15 mouse cellular contexts compared by ENCODE assay signal in genomic region chr9:114546765-114547164, GRCm38 (mm10). TPM values are rescaled to one million over a fixed set of nuclear protein-coding genes. Genes with fewer than 3 reads are reported as not detected.
DNase-seq lines count a peak whose midpoint lies in the region; ATAC-seq and TF ChIP-seq lines count a peak whose summit lies in the region.
"Had no signal": no experiment of that assay in that cellular context is flagged by ENCODE, and none has a peak within 500 bp of the region (broad histone marks: within the 10 kb centered on the region; RNA-seq: fewer than 3 reads in every experiment).

No protein-coding gene starts in this region.

- H3K27ac ChIP-seq in lung, embryonic 16.5 days (ENCODE audit: low read length), result peak overlapping the region; percentile 82
- peak overlapping the region; percentile 72 for H3K27ac ChIP-seq in liver, embryonic 12.5 days
- H3K27ac ChIP-seq in forebrain, embryonic 16.5 days (ENCODE audit: low read length), result no peak overlapping the region
- no peak overlapping the region for H3K27ac ChIP-seq in layer of hippocampus, adult 2 months
- H3K27ac ChIP-seq: forebrain, embryonic 13.5 days had no signal

- no peak for ATAC-seq in lung, embryonic 16.5 days (ENCODE audit: low read depth)
- no peak for ATAC-seq in liver, embryonic 12.5 days
- ATAC-seq in forebrain, embryonic 16.5 days, result no peak
- ATAC-seq: forebrain, embryonic 13.5 days had no signal

- DNase-seq in lung, adult 18-20 months, result no peak
- peak; percentile 81 for DNase-seq in ZHBTc4 (ENCODE audit: low read depth, low spot score)
- peak; percentile 58 for DNase-seq in thymus, postnatal 14 days
- DNase-seq in cerebellum, postnatal 10 days, result no peak
- no peak for DNase-seq in layer of hippocampus, adult 2 months (ENCODE audit: low spot score in 2 of 2)
- DNase-seq: adrenal gland, adult 8-10 months; gastrocnemius, postnatal 25 days had no signal

- 38% methylated on average over 12 of the region's 12 CpGs for WGBS in lung, embryonic 16.5 days
- 17% methylated on average over 12 of the region's 12 CpGs for WGBS in liver, embryonic 12.5 days (ENCODE audit: insufficient replicate concordance)
- WGBS in forebrain, embryonic 16.5 days, result 77% methylated on average over 12 of the region's 12 CpGs

- no peaks in the 10 kb centered on the region for H3K9me3 ChIP-seq in lung, embryonic 16.5 days (ENCODE audit: control insufficient read depth, low read length)
- H3K9me3 ChIP-seq in liver, embryonic 12.5 days (replicated peaks), result no peaks in the 10 kb centered on the region
- H3K9me3 ChIP-seq in forebrain, embryonic 16.5 days (ENCODE audit: control insufficient read depth, low read length), result no peaks in the 10 kb centered on the region
- H3K9me3 ChIP-seq: forebrain, embryonic 13.5 days had no signal

- H3K4me3 ChIP-seq in lung, embryonic 16.5 days (ENCODE audit: low read length), result no peak overlapping the region
- no peak overlapping the region for H3K4me3 ChIP-seq in liver, embryonic 12.5 days
- H3K4me3 ChIP-seq in forebrain, embryonic 16.5 days (replicated peaks; ENCODE audit: low read length), result no peak overlapping the region
- no peak overlapping the region for H3K4me3 ChIP-seq in layer of hippocampus, adult 2 months
- H3K4me3 ChIP-seq: forebrain, embryonic 13.5 days had no signal

- no peak overlapping the region for H3K4me2 ChIP-seq in lung, embryonic 16.5 days (ENCODE audit: low read depth, low read length)
- 0 out of 2 replicates have a peak overlapping the region, but pooled peaks have one; percentile 6 for H3K4me2 ChIP-seq in liver, embryonic 12.5 days
- no peak overlapping the region for H3K4me2 ChIP-seq in forebrain, embryonic 16.5 days (ENCODE audit: low read length)
- H3K4me2 ChIP-seq: forebrain, embryonic 13.5 days had no signal

- no peaks in the 10 kb centered on the region for H3K27me3 ChIP-seq in lung, embryonic 16.5 days (ENCODE audit: control insufficient read depth, insufficient read depth, low read depth, low read length)
- peaks cover 3% of the 10 kb centered on the region; the same call in 1 of the 2 replicates for H3K27me3 ChIP-seq in liver, embryonic 12.5 days (replicated peaks)
- H3K27me3 ChIP-seq in forebrain, embryonic 16.5 days (replicated peaks; ENCODE audit: control insufficient read depth, insufficient read depth, low read length), result peaks cover 14% of the 10 kb centered on the region

- H3K4me1 ChIP-seq in lung, embryonic 16.5 days (replicated peaks; ENCODE audit: control insufficient read depth, insufficient read depth, low read length), result peaks cover 60% of the 10 kb centered on the region
- H3K4me1 ChIP-seq in liver, embryonic 12.5 days, result peaks cover 65% of the 10 kb centered on the region
- H3K4me1 ChIP-seq in forebrain, embryonic 16.5 days (replicated peaks; ENCODE audit: control insufficient read depth, insufficient read depth, low read length), result peaks cover 9% of the 10 kb centered on the region

- TF ChIP-seq CTCF in layer of hippocampus, adult 2 months (conservative IDR thresholded peaks at IDR 0.05), result no peak

- no peaks in the 10 kb centered on the region for H3K36me3 ChIP-seq in lung, embryonic 16.5 days (ENCODE audit: control insufficient read depth, insufficient read depth, low read length)
- H3K36me3 ChIP-seq in liver, embryonic 12.5 days, result no peaks in the 10 kb centered on the region
- H3K36me3 ChIP-seq in forebrain, embryonic 16.5 days (ENCODE audit: control insufficient read depth, insufficient read depth), result no peaks in the 10 kb centered on the region

- H3K9ac ChIP-seq in lung, embryonic 16.5 days (ENCODE audit: low read length), result no peak overlapping the region
- H3K9ac ChIP-seq in liver, embryonic 12.5 days, result no peak overlapping the region
- H3K9ac ChIP-seq in forebrain, embryonic 16.5 days (replicated peaks; ENCODE audit: low read depth, low read length), result no peak overlapping the region
- H3K9ac ChIP-seq: forebrain, embryonic 13.5 days had no signal

RNA-seq across cellular contexts. Expression of gene Trim71, which starts 17.4 kb away (rescaled TPM):
- polyA plus RNA-seq in lung, embryonic 16.5 days (2015; fragmentation: Nextera tagmentation; extraction: Ambion mirVana), result 0.79 and 0.87 TPM in 2 replicates
- polyA plus RNA-seq in liver, embryonic 12.5 days (2016; fragmentation: Nextera tagmentation; extraction: Ambion mirVana), result 1.7 and 2.0 TPM in 2 replicates
- polyA plus RNA-seq in forebrain, embryonic 16.5 days (2015; fragmentation: Nextera tagmentation; extraction: Ambion mirVana), result 0.12 and 0.13 TPM in 2 replicates
- total RNA-seq in layer of hippocampus, adult 2 months (2021), result 1 to 10 TPM; 1.3 to 1.4 TPM
- total RNA-seq: gastrocnemius, postnatal 25 days; heart, postnatal 25 days; liver, adult 2 months; MEL had no signal
- polyA plus RNA-seq: liver, adult 2 months had no signal

RNA-seq across cellular contexts. Expression of gene C130032M10Rik, which starts 31.3 kb away (rescaled TPM):
- polyA plus RNA-seq in lung, embryonic 16.5 days (2015; fragmentation: Nextera tagmentation; extraction: Ambion mirVana), result 0.21 and 0.72 TPM in 2 replicates
- 0.18 and 0.22 TPM in 2 replicates for polyA plus RNA-seq in liver, embryonic 12.5 days (2016; fragmentation: Nextera tagmentation; extraction: Ambion mirVana)
- not detected in 2 replicates for polyA plus RNA-seq in forebrain, embryonic 16.5 days (2015; fragmentation: Nextera tagmentation; extraction: Ambion mirVana)
- not detected for total RNA-seq in layer of hippocampus, adult 2 months (2021)
- total RNA-seq: gastrocnemius, postnatal 25 days; heart, postnatal 25 days; liver, adult 2 months; MEL had no signal
- polyA plus RNA-seq: embryonic facial prominence, embryonic 11.5 days; forebrain, embryonic 13.5 days; liver, adult 2 months had no signal

RNA-seq across cellular contexts. Expression of gene Ccr4, which starts 42.0 kb away (rescaled TPM):
- 0.11 and 0.25 TPM in 2 replicates for polyA plus RNA-seq in lung, embryonic 16.5 days (2015; fragmentation: Nextera tagmentation; extraction: Ambion mirVana)
- polyA plus RNA-seq in liver, embryonic 12.5 days (2016; fragmentation: Nextera tagmentation; extraction: Ambion mirVana), result not detected in 2 replicates
- not detected in 2 replicates for polyA plus RNA-seq in forebrain, embryonic 16.5 days (2015; fragmentation: Nextera tagmentation; extraction: Ambion mirVana)
- not detected for total RNA-seq in layer of hippocampus, adult 2 months (2021)
- total RNA-seq: adrenal gland, adult 8-10 months; gastrocnemius, postnatal 25 days; heart, postnatal 25 days; MEL had no signal
- polyA plus RNA-seq: embryonic facial prominence, embryonic 11.5 days; forebrain, embryonic 13.5 days had no signal

Comparison
In these comparisons a context has a peak if more than half of its experiments do, and no peak if none do; other contexts are left out.
1. H3K27ac ChIP-seq: peak in lung, embryonic 16.5 days (single experiment) and liver, embryonic 12.5 days (single experiment); none in forebrain, embryonic 16.5 days (single experiment) and layer of hippocampus, adult 2 months (single experiment).
2. DNase-seq: peak in ZHBTc4 (single experiment) and thymus, postnatal 14 days (single experiment); none in lung, adult 18-20 months (0 of 2), cerebellum, postnatal 10 days (0 of 2) and layer of hippocampus, adult 2 months (0 of 2).